Mouse (Mus musculus) forebrain, postnatal 0 days (tissue): ENCODE data around the gene Necap1. TPM values are rescaled to one million over a fixed set of nuclear protein-coding genes. Genes with fewer than 3 reads are reported as not detected.

Experiments used
- ATAC-seq: fragments of 200-750 bp; cut with Nextera tagmentation; 2 replicates; pipeline ENCODE4 v1.8.0; 2017; ENCODE audit warnings: mild to moderate bottlenecking, moderate library complexity
- DNase-seq: peaks from one replicate; pipeline ENCODE4 v3.0.0-alpha.2; 2015
- H3K27ac ChIP-seq: fragments of 300-500 bp; sonication (generic); 2 replicates; pipeline ENCODE4 v1.5.1; 2014; ENCODE audit warnings: low read depth, mild to moderate bottlenecking, antibody characterized with exemption, low read length, moderate library complexity, mixed read lengths
- H3K27me3 ChIP-seq: fragments of 300-500 bp; sonication (generic); 2 replicates; pipeline ENCODE4 v1.6.1; 2014; ENCODE audit warnings: mild to moderate bottlenecking, low read length, mixed read lengths; ENCODE audit not compliant: insufficient read depth
- H3K36me3 ChIP-seq: fragments of 300-500 bp; sonication (generic); 2 replicates; pipeline ENCODE4 v1.6.1; 2014; ENCODE audit warnings: mild to moderate bottlenecking, moderate library complexity; ENCODE audit not compliant: insufficient read depth
- H3K4me1 ChIP-seq: fragments of 300-500 bp; sonication (generic); 2 replicates; pipeline ENCODE4 v1.6.1; 2014; ENCODE audit warnings: antibody characterized with exemption; ENCODE audit not compliant: insufficient read depth
- H3K4me2 ChIP-seq: fragments of 300-500 bp; sonication (generic); 2 replicates; pipeline ENCODE4 v1.6.1; 2014; ENCODE audit warnings: low read depth, mild to moderate bottlenecking, moderate library complexity
- H3K4me3 ChIP-seq: fragments of 300-500 bp; sonication (generic); 2 replicates; pipeline ENCODE4 v1.5.1; 2014; ENCODE audit warnings: low read depth, low read length, mixed read lengths
- H3K9ac ChIP-seq: fragments of 300-500 bp; sonication (generic); 2 replicates; pipeline ENCODE4 v1.6.1; 2014; ENCODE audit warnings: mild to moderate bottlenecking
- H3K9me3 ChIP-seq: fragments of 300-500 bp; sonication (generic); 2 replicates; pipeline ENCODE4 v1.6.1; 2016; ENCODE audit warnings: low read length
- CTCF ChIP-seq: sonication (generic); IDR thresholded peaks from 2 replicates; pipeline ENCODE4 v1.5.1; 2016; ENCODE audit warnings: antibody characterized with exemption, control low read depth, low read depth
- WGBS: fragments of 180-500 bp; shearing (Covaris S2); extraction: QIAGEN DNeasy Blood & Tissue Kit; methylation state at CpG from one replicate; pipeline ENCODE4 v1.1.7; 2014; 5-methylcytosine and 5-hydroxymethylcytosine counted together
- microRNA-seq, 2 experiments: library from miRNA; unstranded; fragments of <30 nt; microRNA quantifications; one replicate each; pipeline ENCODE4; 2016
- polyA plus RNA-seq: library from polyadenylated mRNA; unstranded; fragments of >200 nt; fragmentation: Nextera tagmentation; extraction: Ambion mirVana; gene quantifications from 2 replicates; pipeline ENCODE4 v1.2.1, GENCODE M21; 2015
- total RNA-seq: library from RNA; depleted of rRNA; stranded (reverse); fragments of >200 nt; gene quantifications from 2 replicates; pipeline ENCODE4 v1.2.3, GENCODE M21; 2014; rRNA removed

The Necap1 gene
- total and polyA plus RNA-seq, 2 experiments from 2014 or later = 146 to 152 TPM

- 94% methylated on average over 9 of the region's 9 CpGs for WGBS
- Histone ChIP-seq H3K27ac (no peak overlapping the region), H3K4me1 (no peaks in the 10 kb centered on the region), H3K4me2 (no peak overlapping the region), H3K36me3 (peaks cover 77% of the 10 kb centered on the region), H3K4me3 (no peak overlapping the region), H3K27me3 (no peaks in the 10 kb centered on the region), H3K9me3 (no peaks in the 10 kb centered on the region), H3K9ac (no peak overlapping the region)
- TF ChIP-seq CTCF = no peak
- DNase-seq (no peak), ATAC-seq (no peak)
Measured at GRCm38 (mm10) chr6:122883603-122884002, 9.3 kb downstream of the Necap1 start.

GRCm38 (mm10) chr6:122889599-122889998, 15.3 kb downstream of the Necap1 start:
- Histone ChIP-seq H3K4me2 (no peak overlapping the region), H3K27ac (no peak overlapping the region), H3K9me3 (no peaks in the 10 kb centered on the region), H3K36me3 (peaks cover 53% of the 10 kb centered on the region), H3K4me3 (no peak overlapping the region), H3K9ac (no peak overlapping the region), H3K27me3 (no peaks in the 10 kb centered on the region), H3K4me1 (no peaks in the 10 kb centered on the region)
- DNase-seq (no peak), ATAC-seq (no peak)
- WGBS = 93% methylated on average over 2 of the region's 2 CpGs
- TF ChIP-seq CTCF = no peak

- peak; percentile 85 for TF ChIP-seq CTCF
- Histone ChIP-seq H3K36me3 (peaks cover 32% of the 10 kb centered on the region), H3K27ac (no peak overlapping the region), H3K4me2 (no peak overlapping the region), H3K4me1 (no peaks in the 10 kb centered on the region), H3K27me3 (no peaks in the 10 kb centered on the region), H3K9me3 (no peaks in the 10 kb centered on the region), H3K4me3 (no peak overlapping the region), H3K9ac (no peak overlapping the region)
- DNase-seq (peak; percentile 82), ATAC-seq (peak; percentile 76; the same call in 1 of the 2 replicates)
- 3% methylated on average over 2 of the region's 2 CpGs for WGBS
Measured at GRCm38 (mm10) chr6:122892442-122893049, 18.3 kb downstream of the Necap1 start.

GRCm38 (mm10) chr6:122919922-122920321, 45.6 kb downstream of the Necap1 start:
- H3K36me3 ChIP-seq = no peaks in the 10 kb centered on the region
- no peaks in the 10 kb centered on the region for H3K27me3 ChIP-seq
- no peak overlapping the region for H3K4me2 ChIP-seq
- H3K9ac ChIP-seq = no peak overlapping the region
- ATAC-seq (no peak), DNase-seq (no peak)
- TF ChIP-seq CTCF = no peak
- H3K4me1 ChIP-seq = no peaks in the 10 kb centered on the region
- H3K4me3 ChIP-seq = no peak overlapping the region
- WGBS = 84% methylated on average over 4 of the region's 4 CpGs
- no peaks in the 10 kb centered on the region for H3K9me3 ChIP-seq
- H3K27ac ChIP-seq = no peak overlapping the region

GRCm38 (mm10) chr6:122921451-122921850, 47.2 kb downstream of the Necap1 start, which contains the start of gene Clec4a1:
TSS of gene Clec4a1 (plus strand) at chr6:122921848.
- H3K9ac ChIP-seq = no peak within 1 kb of the TSS
- no peak for TF ChIP-seq CTCF
- WGBS = 66% methylated on average over 4 of the region's 4 CpGs

GRCm38 (mm10) chr6:122934845-122935244, 60.6 kb downstream of the Necap1 start:
- H3K27me3 ChIP-seq = no peaks in the 10 kb centered on the region
- no peak for ATAC-seq
- WGBS = 86% methylated on average over 3 of the region's 3 CpGs
- no peaks in the 10 kb centered on the region for H3K36me3 ChIP-seq
- H3K27ac ChIP-seq = no peak overlapping the region
- H3K9ac ChIP-seq = no peak overlapping the region
- no peaks in the 10 kb centered on the region for H3K4me1 ChIP-seq
- no peaks in the 10 kb centered on the region for H3K9me3 ChIP-seq
- H3K4me2 ChIP-seq = no peak overlapping the region
- TF ChIP-seq CTCF = no peak
- no peak for DNase-seq
- no peak overlapping the region for H3K4me3 ChIP-seq

More at GRCm38 (mm10) chr6:122921451-122921850, 47.2 kb downstream of the Necap1 start, which contains the start of gene Clec4a1:
- Histone ChIP-seq H3K27ac (no peak within 1 kb of the TSS), H3K4me3 (no peak within 1 kb of the TSS), H3K4me1 (no peaks in the 10 kb centered on the region), H3K4me2 (no peak within 1 kb of the TSS), H3K9me3 (no peaks in the 10 kb centered on the region), H3K36me3 (no peaks in the 10 kb centered on the region), H3K27me3 (no peaks in the 10 kb centered on the region)
- no peak for DNase-seq
- ATAC-seq = no peak

Small RNA genes within 50 kb of the gene (microRNA-seq; reads per million reads assigned to microRNA genes)
- gene Mir7231 = 0.24 to 1.2 reads per million in 2 experiments

Other genes starting within 250 kb of the Necap1 start
- not detected in 2 replicates for gene Dppa3, start 248.1 kb upstream of the Necap1 start, total RNA-seq
- gene Dppa3, start 248.1 kb upstream of the Necap1 start, polyA plus RNA-seq = not detected in 2 replicates
- gene Nanog, start 167.0 kb upstream of the Necap1 start, total RNA-seq = not detected in 2 replicates
- gene Nanog, start 167.0 kb upstream of the Necap1 start, polyA plus RNA-seq = 0.07 TPM in 1 of 2 replicates, not detected in the other
- 68.9 and 78.2 TPM in 2 replicates for gene Slc2a3, start 72.8 kb upstream of the Necap1 start, total RNA-seq
- gene Slc2a3, start 72.8 kb upstream of the Necap1 start, polyA plus RNA-seq = 27.3 and 41.6 TPM in 2 replicates
- gene Foxj2, start 54.6 kb upstream of the Necap1 start, total RNA-seq = 16.3 and 23.4 TPM in 2 replicates
- 6.7 and 8.1 TPM in 2 replicates for gene Foxj2, start 54.6 kb upstream of the Necap1 start, polyA plus RNA-seq
- gene C3ar1, start 18.3 kb upstream of the Necap1 start, total RNA-seq = 1.5 and 2.3 TPM in 2 replicates
- gene C3ar1, start 18.3 kb upstream of the Necap1 start, polyA plus RNA-seq = 1.7 and 1.8 TPM in 2 replicates
- 1.0 and 2.1 TPM in 2 replicates for gene Clec4a1, start 47.4 kb downstream of the Necap1 start, total RNA-seq
- gene Clec4a1, start 47.4 kb downstream of the Necap1 start, polyA plus RNA-seq = 1.8 and 2.3 TPM in 2 replicates
- 0.38 and 0.57 TPM in 2 replicates for gene Clec4a3, start 78.0 kb downstream of the Necap1 start, total RNA-seq
- 1.1 and 1.5 TPM in 2 replicates for gene Clec4a3, start 78.0 kb downstream of the Necap1 start, polyA plus RNA-seq
- 0.33 TPM in 1 of 2 replicates, not detected in the other for gene Clec4a4, start 115.9 kb downstream of the Necap1 start, total RNA-seq
- gene Clec4a4, start 115.9 kb downstream of the Necap1 start, polyA plus RNA-seq = not detected in 2 replicates
- gene Clec4b1, start 175.5 kb downstream of the Necap1 start, total RNA-seq = not detected in 2 replicates
- not detected in 2 replicates for gene Clec4b1, start 175.5 kb downstream of the Necap1 start, polyA plus RNA-seq
- 0.57 and 0.77 TPM in 2 replicates for gene Clec4a2, start 232.0 kb downstream of the Necap1 start, total RNA-seq
- gene Clec4a2, start 232.0 kb downstream of the Necap1 start, polyA plus RNA-seq = 1.2 and 1.3 TPM in 2 replicates